Mouse (Mus musculus): Measurements from ENCODE around the gene Pip5k1c. TPM values are rescaled to one million over a fixed set of nuclear protein-coding genes. Genes with fewer than 3 reads are reported as not detected.

The Pip5k1c gene
- polyA plus RNA-seq, 1 experiment from 2014 or later: 31.2 TPM

- no peak overlapping the region for H3K9ac ChIP-seq (replicated peaks; ENCODE audit: low read depth)
- no peaks in the 10 kb centered on the region for H3K27me3 ChIP-seq (replicated peaks; ENCODE audit: insufficient read depth, low read length)
- H3K9me3 ChIP-seq (ENCODE audit: low read length): peaks cover 2% of the 10 kb centered on the region; the same call in 1 of the 2 replicates
- no peak overlapping the region for H3K4me3 ChIP-seq (ENCODE audit: low read depth, low read length)
- ATAC-seq: no peak
- H3K27ac ChIP-seq (ENCODE audit: low read length): no peak overlapping the region
- H3K36me3 ChIP-seq (ENCODE audit: insufficient read depth, low read length): peaks cover 9% of the 10 kb centered on the region
- no peak for DNase-seq (ENCODE audit: low spot score)
- peaks cover 9% of the 10 kb centered on the region; the same call in 1 of the 2 replicates for H3K4me1 ChIP-seq (ENCODE audit: insufficient read depth, low read depth, low read length)
- no peak overlapping the region for H3K4me2 ChIP-seq (replicated peaks; ENCODE audit: low read depth, low read length)
- no peak for TF ChIP-seq CTCF (IDR thresholded peaks at IDR 0.05)
- TF ChIP-seq EP300 (IDR thresholded peaks at IDR 0.05): no peak
- WGBS: 85% methylated on average over 8 of the region's 8 CpGs
These were observed 27.2 kb upstream of the Pip5k1c start for GRCm38 (mm10) chr10:81265540-81265939.

- Histone ChIP-seq H3K9ac (replicated peaks; ENCODE audit: low read depth) (peak within 1 kb of the TSS; percentile 81), H3K4me3 (ENCODE audit: low read depth, low read length) (peak within 1 kb of the TSS; percentile 79), H3K27me3 (replicated peaks; ENCODE audit: insufficient read depth, low read length) (no peaks in the 10 kb centered on the region), H3K27ac (ENCODE audit: low read length) (peak within 1 kb of the TSS; percentile 87), H3K36me3 (ENCODE audit: insufficient read depth, low read length) (peaks cover 13% of the 10 kb centered on the region), H3K4me2 (replicated peaks; ENCODE audit: low read depth, low read length) (peak within 1 kb of the TSS; percentile 63), H3K9me3 (ENCODE audit: low read length) (no peaks in the 10 kb centered on the region), H3K4me1 (ENCODE audit: insufficient read depth, low read depth, low read length) (peaks cover 9% of the 10 kb centered on the region; the same call in 1 of the 2 replicates)
- TF ChIP-seq EP300 (IDR thresholded peaks at IDR 0.05) (no peak), CTCF (IDR thresholded peaks at IDR 0.05) (no peak)
- ATAC-seq: peak; percentile 97
- under 1% methylated on average over 48 of the region's 48 CpGs for WGBS
- peak; percentile 98 for DNase-seq (ENCODE audit: low spot score)
These were observed 26.3 kb upstream of the Pip5k1c start, which contains the start of the genes Mrpl54 and Apba3 for GRCm38 (mm10) chr10:81266211-81267105. Gene Mrpl54 (minus strand): TSS chr10:81266934. Gene Apba3 (plus strand): TSS chr10:81266960.

DNA sequence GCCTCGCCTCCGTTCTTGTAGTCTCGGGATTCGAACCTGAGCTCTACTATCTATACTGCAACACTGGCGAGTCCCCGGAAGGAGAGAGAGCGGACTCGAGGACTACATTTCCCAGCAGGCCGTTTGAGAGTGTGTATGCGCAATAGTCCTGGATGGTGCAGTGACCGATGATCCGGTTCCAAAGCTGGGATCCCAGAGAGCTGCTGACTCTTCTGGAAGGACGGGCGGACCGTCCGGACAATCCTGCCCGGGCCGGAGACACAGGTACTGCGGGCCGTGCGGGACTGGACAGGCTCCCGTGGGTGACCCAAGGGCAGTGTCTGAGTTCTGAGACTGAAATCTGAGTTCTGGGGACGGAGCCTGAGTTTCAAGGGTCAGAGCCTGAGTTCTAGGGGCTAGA, 24.7 kb upstream of the Pip5k1c start:
- DNase-seq (ENCODE audit: low spot score) (peak; percentile 97), ATAC-seq (peak; percentile 73)
- Histone ChIP-seq H3K27me3 (replicated peaks; ENCODE audit: insufficient read depth, low read length) (no peaks in the 10 kb centered on the region), H3K9ac (replicated peaks; ENCODE audit: low read depth) (peak overlapping the region; percentile 86), H3K36me3 (ENCODE audit: insufficient read depth, low read length) (peaks cover 22% of the 10 kb centered on the region), H3K4me1 (ENCODE audit: insufficient read depth, low read depth, low read length) (peaks cover 9% of the 10 kb centered on the region; the same call in 1 of the 2 replicates), H3K9me3 (ENCODE audit: low read length) (no peaks in the 10 kb centered on the region), H3K4me3 (ENCODE audit: low read depth, low read length) (peak overlapping the region; percentile 66), H3K4me2 (replicated peaks; ENCODE audit: low read depth, low read length) (peak overlapping the region; percentile 81), H3K27ac (ENCODE audit: low read length) (peak overlapping the region; percentile 57; the same call in 1 of the 2 replicates)
- WGBS: 3% methylated on average over 23 of the region's 23 CpGs
- TF ChIP-seq EP300 (IDR thresholded peaks at IDR 0.05) (no peak), CTCF (IDR thresholded peaks at IDR 0.05) (no peak)

- DNase-seq (ENCODE audit: low spot score) (no peak), ATAC-seq (no peak)
- peaks cover 21% of the 10 kb centered on the region for H3K36me3 ChIP-seq (ENCODE audit: insufficient read depth, low read length)
- peak overlapping the region; percentile 66 for H3K4me3 ChIP-seq (ENCODE audit: low read depth, low read length)
- H3K27me3 ChIP-seq (replicated peaks; ENCODE audit: insufficient read depth, low read length): no peaks in the 10 kb centered on the region
- no peak for TF ChIP-seq EP300 (IDR thresholded peaks at IDR 0.05)
- TF ChIP-seq CTCF (IDR thresholded peaks at IDR 0.05): no peak
- WGBS: 75% methylated on average over 16 of the region's 16 CpGs
- H3K27ac ChIP-seq (ENCODE audit: low read length): peak overlapping the region; percentile 57; the same call in 1 of the 2 replicates
- H3K4me1 ChIP-seq (ENCODE audit: insufficient read depth, low read depth, low read length): peaks cover 9% of the 10 kb centered on the region; the same call in 1 of the 2 replicates
- H3K4me2 ChIP-seq (replicated peaks; ENCODE audit: low read depth, low read length): peak overlapping the region; percentile 81
- H3K9me3 ChIP-seq (ENCODE audit: low read length): no peaks in the 10 kb centered on the region
- peak overlapping the region; percentile 86 for H3K9ac ChIP-seq (replicated peaks; ENCODE audit: low read depth)
These were observed 23.9 kb upstream of the Pip5k1c start for GRCm38 (mm10) chr10:81268643-81269412.

- TF ChIP-seq CTCF (IDR thresholded peaks at IDR 0.05): no peak
- no peak for TF ChIP-seq EP300 (IDR thresholded peaks at IDR 0.05)
- H3K27me3 ChIP-seq (replicated peaks; ENCODE audit: insufficient read depth, low read length): no peaks in the 10 kb centered on the region
- 89% methylated on average over 21 of the region's 21 CpGs for WGBS
- H3K36me3 ChIP-seq (ENCODE audit: insufficient read depth, low read length): peaks cover 17% of the 10 kb centered on the region
- H3K9ac ChIP-seq (replicated peaks; ENCODE audit: low read depth): no peak overlapping the region
- no peak overlapping the region for H3K4me2 ChIP-seq (replicated peaks; ENCODE audit: low read depth, low read length)
- H3K4me3 ChIP-seq (ENCODE audit: low read depth, low read length): no peak overlapping the region
- no peak overlapping the region for H3K27ac ChIP-seq (ENCODE audit: low read length)
- no peak for DNase-seq (ENCODE audit: low spot score)
- peaks cover 9% of the 10 kb centered on the region; the same call in 1 of the 2 replicates for H3K4me1 ChIP-seq (ENCODE audit: insufficient read depth, low read depth, low read length)
- no peaks in the 10 kb centered on the region for H3K9me3 ChIP-seq (ENCODE audit: low read length)
- ATAC-seq: no peak
These were observed 20.4 kb upstream of the Pip5k1c start for GRCm38 (mm10) chr10:81272356-81272755.

- peaks cover 17% of the 10 kb centered on the region for H3K36me3 ChIP-seq (ENCODE audit: insufficient read depth, low read length)
- no peaks in the 10 kb centered on the region for H3K27me3 ChIP-seq (replicated peaks; ENCODE audit: insufficient read depth, low read length)
- TF ChIP-seq CTCF (IDR thresholded peaks at IDR 0.05): no peak
- TF ChIP-seq EP300 (IDR thresholded peaks at IDR 0.05): no peak
- ATAC-seq: no peak
- H3K4me2 ChIP-seq (replicated peaks; ENCODE audit: low read depth, low read length): no peak overlapping the region
- H3K4me1 ChIP-seq (ENCODE audit: insufficient read depth, low read depth, low read length): peaks cover 4% of the 10 kb centered on the region; the same call in 1 of the 2 replicates
- no peaks in the 10 kb centered on the region for H3K9me3 ChIP-seq (ENCODE audit: low read length)
- no peak overlapping the region for H3K4me3 ChIP-seq (ENCODE audit: low read depth, low read length)
- WGBS: 90% methylated on average over 19 of the region's 19 CpGs
- DNase-seq (ENCODE audit: low spot score): no peak
- no peak overlapping the region for H3K27ac ChIP-seq (ENCODE audit: low read length)
- no peak overlapping the region for H3K9ac ChIP-seq (replicated peaks; ENCODE audit: low read depth)
These were observed 18.9 kb upstream of the Pip5k1c start for GRCm38 (mm10) chr10:81273842-81274241.
